Mouse (Mus musculus) heart, postnatal 0 days (tissue): ENCODE results near the gene Actl6b.

ENCODE experiments used
- CTCF ChIP-seq: IDR thresholded peaks from 2 replicates; pipeline ENCODE4 v1.5.1; 2016; ENCODE audit warnings: antibody characterized with exemption, control low read depth, low read depth
- EP300 ChIP-seq: IDR thresholded peaks from 2 replicates; pipeline ENCODE4 v1.6.1; 2016; ENCODE audit warnings: antibody characterized with exemption, low read depth

DNA sequence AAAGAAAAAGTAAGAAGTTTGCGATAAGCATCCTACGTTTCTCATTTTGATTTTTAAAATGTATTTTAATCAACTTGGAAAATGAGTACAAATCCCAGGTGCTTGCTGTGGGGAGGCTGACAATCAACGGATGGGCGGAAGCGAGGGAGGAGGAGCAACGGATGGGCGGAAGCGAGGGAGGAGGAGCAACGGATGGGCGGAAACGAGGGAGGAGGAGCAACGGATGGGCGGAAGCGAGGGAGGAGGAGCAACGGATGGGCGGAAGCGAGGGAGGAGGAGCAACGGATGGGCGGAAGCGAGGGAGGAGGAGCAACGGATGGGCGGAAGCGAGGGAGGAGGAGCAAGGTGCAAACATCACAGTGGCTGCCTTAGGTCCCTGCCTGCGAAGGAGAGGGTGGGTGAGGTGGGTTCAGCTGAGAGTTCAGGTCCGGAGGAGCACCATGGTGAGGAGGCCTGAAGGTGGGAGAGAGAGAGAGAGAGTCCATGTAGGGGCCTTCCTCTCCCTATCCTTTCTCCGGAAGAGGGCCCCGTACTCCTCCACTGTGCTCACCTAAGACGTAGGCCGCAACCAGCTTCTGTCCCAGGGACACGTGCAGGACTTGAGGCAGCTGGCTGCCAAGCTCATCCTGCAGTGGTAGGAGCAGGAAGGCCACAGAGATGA is 43.4 kb downstream of the Actl6b start:
- TF ChIP-seq CTCF (no peak), EP300 (no peak)
